Mouse (Mus musculus) adrenal gland, postnatal 25 days (tissue): Measurements from ENCODE around the gene Midn. TPM values are rescaled to one million over a fixed set of nuclear protein-coding genes. Genes with fewer than 3 reads are reported as not detected.

ENCODE experiments used
- DNase-seq: peaks from one replicate; pipeline ENCODE4 v3.0.0; 2021; ENCODE audit warnings: mixed read lengths
- total RNA-seq: library from RNA; stranded (reverse); gene quantifications from 2 replicates; pipeline ENCODE4 v1.2.3, GENCODE M21; 2021

Gene Midn
- total RNA-seq, 1 experiment from 2014 or later, result 97.4 TPM

GRCm38 (mm10) chr10:80144159-80144558 lies 3.9 kb upstream of the Midn start:
- DNase-seq, result no peak

GRCm38 (mm10) chr10:80144864-80145838 lies 2.9 kb upstream of the Midn start:
- DNase-seq, result peak; percentile 78

- peak; percentile 53 for DNase-seq
These were observed 2.2 kb upstream of the Midn start for GRCm38 (mm10) chr10:80145896-80146295.

GRCm38 (mm10) chr10:80146568-80147011 lies 1.5 kb upstream of the Midn start:
- DNase-seq, result no peak

GRCm38 (mm10) chr10:80147146-80147718 lies 840 bp upstream of the Midn start:
- DNase-seq, result no peak

GRCm38 (mm10) chr10:80148610-80149290 lies 678 bp downstream of the Midn start:
- DNase-seq, result peak; percentile 96

- peak; percentile 97 for DNase-seq
These were observed 1.5 kb downstream of the Midn start for GRCm38 (mm10) chr10:80149291-80150225.

- DNase-seq, result peak; percentile 55
These were observed 2.4 kb downstream of the Midn start for GRCm38 (mm10) chr10:80150226-80151210.

- peak; percentile 70 for DNase-seq
These were observed 3.4 kb downstream of the Midn start for GRCm38 (mm10) chr10:80151211-80152034.

GRCm38 (mm10) chr10:80152071-80152872 lies 4.2 kb downstream of the Midn start:
- DNase-seq, result no peak

- DNase-seq, result peak; percentile 83
These were observed 4.8 kb downstream of the Midn start for GRCm38 (mm10) chr10:80152873-80153260.

- no peak for DNase-seq
These were observed 5.6 kb downstream of the Midn start for GRCm38 (mm10) chr10:80153713-80154112.

GRCm38 (mm10) chr10:80154384-80154783 lies 6.3 kb downstream of the Midn start:
- DNase-seq, result no peak

- DNase-seq, result no peak
These were observed 7.2 kb downstream of the Midn start for GRCm38 (mm10) chr10:80155277-80155676.

- DNase-seq, result no peak
These were observed 8.1 kb downstream of the Midn start for GRCm38 (mm10) chr10:80156002-80156751.

- DNase-seq, result peak; percentile 17
These were observed 8.6 kb downstream of the Midn start for GRCm38 (mm10) chr10:80156752-80157053.

- no peak for DNase-seq
These were observed 9.3 kb downstream of the Midn start for GRCm38 (mm10) chr10:80157141-80157929.
